Mouse (Mus musculus): ENCODE results near the gene Lpar2. TPM values are rescaled to one million over a fixed set of nuclear protein-coding genes. Genes with fewer than 3 reads are reported as not detected.

Gene Lpar2
- total RNA-seq (2021) = under 1 TPM; 0.60 to 0.68 TPM

- DNase-seq = no peak
Measured at GRCm38 (mm10) chr8:69822386-69823191, at the start of gene Lpar2. Gene Lpar2, plus strand, starts transcription at chr8:69822429.

GRCm38 (mm10) chr8:69774503-69775148 is 47.6 kb upstream of the Lpar2 start, which contains the start of gene Gm20422:
Gene Gm20422, minus strand, starts transcription at chr8:69774886.
- DNase-seq = peak; percentile 86 to 87

GRCm38 (mm10) chr8:69775149-69775534 is 47.1 kb upstream of the Lpar2 start:
- no peak for DNase-seq

- no peak for DNase-seq
Measured at GRCm38 (mm10) chr8:69777111-69777510, 45.1 kb upstream of the Lpar2 start.

GRCm38 (mm10) chr8:69789105-69789504 is 33.1 kb upstream of the Lpar2 start:
- no peak for DNase-seq

GRCm38 (mm10) chr8:69789731-69790130 is 32.5 kb upstream of the Lpar2 start:
- DNase-seq = no peak

GRCm38 (mm10) chr8:69790364-69790763 is 31.9 kb upstream of the Lpar2 start:
- no peak for DNase-seq

- peak; percentile 88 to 89 for DNase-seq
Measured at GRCm38 (mm10) chr8:69790773-69791367, 31.4 kb upstream of the Lpar2 start, which contains the start of the genes Atp13a1 and Zfp866. Gene Atp13a1, plus strand, starts transcription at chr8:69791163. Gene Zfp866, minus strand, starts transcription at chr8:69791178.

- DNase-seq = no peak
Measured at GRCm38 (mm10) chr8:69791415-69792068, 30.7 kb upstream of the Lpar2 start.

GRCm38 (mm10) chr8:69793666-69794065 is 28.6 kb upstream of the Lpar2 start:
- DNase-seq = no peak

- no peak for DNase-seq
Measured at GRCm38 (mm10) chr8:69794096-69794495, 28.1 kb upstream of the Lpar2 start.

GRCm38 (mm10) chr8:69794901-69795300 is 27.3 kb upstream of the Lpar2 start:
- DNase-seq = no peak

- no peak for DNase-seq
Measured at GRCm38 (mm10) chr8:69796721-69797345, 25.4 kb upstream of the Lpar2 start.

- DNase-seq = no peak
Measured at GRCm38 (mm10) chr8:69797661-69798060, 24.6 kb upstream of the Lpar2 start.

GRCm38 (mm10) chr8:69799261-69799660 is 23.0 kb upstream of the Lpar2 start:
- DNase-seq = no peak

GRCm38 (mm10) chr8:69799946-69800345 is 22.3 kb upstream of the Lpar2 start:
- no peak for DNase-seq

- DNase-seq = no peak
Measured at GRCm38 (mm10) chr8:69801796-69802195, 20.4 kb upstream of the Lpar2 start.

- no peak for DNase-seq
Measured at GRCm38 (mm10) chr8:69802216-69802615, 20.0 kb upstream of the Lpar2 start.

- no peak for DNase-seq
Measured at GRCm38 (mm10) chr8:69803366-69803765, 18.9 kb upstream of the Lpar2 start.

- DNase-seq = no peak
Measured at GRCm38 (mm10) chr8:69804537-69804936, 17.7 kb upstream of the Lpar2 start.

- DNase-seq = no peak
Measured at GRCm38 (mm10) chr8:69805086-69805485, 17.1 kb upstream of the Lpar2 start.

- no peak for DNase-seq
Measured at GRCm38 (mm10) chr8:69805491-69805890, 16.7 kb upstream of the Lpar2 start.

Data from layer of hippocampus, postnatal 36 days (tissue).